Mouse (Mus musculus) layer of hippocampus, adult 11-12 months (tissue): ENCODE measurements around the gene Rnf144b.

ENCODE experiments used
- DNase-seq: peaks from one replicate; pipeline ENCODE4 v3.0.0; 2022; ENCODE audit warnings: low spot score

Rnf144b gene

DNA sequence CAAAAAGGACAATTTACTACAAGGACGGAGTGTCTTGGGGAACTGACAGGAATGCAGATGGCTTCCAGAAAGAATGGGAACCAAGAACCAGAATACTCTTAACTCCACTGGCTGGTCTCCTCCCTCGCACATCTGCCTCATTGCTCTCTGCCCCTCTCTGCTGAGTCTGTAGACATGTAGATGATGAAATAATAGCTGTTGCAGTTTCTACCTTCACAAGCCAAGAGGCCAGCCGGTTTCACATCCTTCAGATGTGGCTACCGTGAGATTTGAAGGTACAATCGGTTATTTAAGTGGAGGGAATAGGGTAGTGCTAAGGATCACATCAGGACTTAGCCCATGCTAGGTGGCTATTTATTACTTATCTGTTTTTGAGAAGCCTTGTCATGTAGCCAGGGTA, 59.9 kb downstream of the Rnf144b start:
- DNase-seq, result no peak

GRCm38 (mm10) chr13:47183033-47183730, 60.7 kb downstream of the Rnf144b start:
- DNase-seq, result no peak

GRCm38 (mm10) chr13:47183771-47184170, 61.3 kb downstream of the Rnf144b start:
- DNase-seq, result no peak

GRCm38 (mm10) chr13:47187836-47188235, 65.4 kb downstream of the Rnf144b start:
- DNase-seq, result no peak

DNA sequence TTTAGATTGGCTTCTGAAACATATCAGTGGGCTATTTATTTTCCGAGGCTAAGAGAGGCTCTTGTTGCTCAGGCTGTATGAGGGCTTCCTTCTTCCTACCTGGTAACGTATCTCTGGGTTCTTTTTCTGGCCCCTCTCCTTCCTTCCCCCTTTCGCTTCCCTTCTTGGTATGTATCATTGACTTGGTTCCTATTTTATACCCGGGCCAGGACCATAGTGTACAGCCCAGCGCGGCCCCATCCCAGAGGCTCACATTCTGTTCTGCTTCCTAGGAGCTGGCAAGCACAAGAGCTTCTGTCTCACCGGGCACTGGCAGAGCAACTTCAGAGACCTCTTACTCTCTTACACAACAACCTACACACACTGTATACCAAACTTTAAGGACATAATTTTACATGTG, 67.5 kb downstream of the Rnf144b start:
- DNase-seq, result peak; percentile 61

DNA sequence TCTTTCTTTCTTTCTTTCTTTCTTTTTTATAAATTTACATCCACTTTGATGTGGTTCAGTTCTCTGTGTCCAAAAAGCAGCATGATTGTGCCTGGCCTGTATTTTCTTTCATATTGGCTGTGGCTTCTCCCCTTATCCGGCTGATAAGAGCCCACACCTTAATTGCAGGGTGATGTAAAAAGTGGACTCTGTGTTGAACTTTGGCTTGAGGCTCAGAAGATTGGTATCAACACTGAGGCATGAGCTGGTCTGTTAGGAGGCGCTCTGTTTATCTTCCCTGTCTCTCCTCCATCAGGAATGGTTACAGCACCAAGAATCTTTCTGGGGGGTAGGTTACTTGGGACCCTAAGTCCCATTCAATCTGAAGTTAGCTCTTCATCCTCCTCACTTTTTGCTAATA, 69.7 kb downstream of the Rnf144b start:
- no peak for DNase-seq

- DNase-seq, result no peak
Observed at GRCm38 (mm10) chr13:47192771-47193170, 70.3 kb downstream of the Rnf144b start.

- DNase-seq, result peak; percentile 67
Observed at GRCm38 (mm10) chr13:47193326-47194153, 71.1 kb downstream of the Rnf144b start.

- no peak for DNase-seq
Observed at GRCm38 (mm10) chr13:47194695-47195094, 72.2 kb downstream of the Rnf144b start.

- no peak for DNase-seq
Observed at GRCm38 (mm10) chr13:47195491-47195890, 73.0 kb downstream of the Rnf144b start.

DNA sequence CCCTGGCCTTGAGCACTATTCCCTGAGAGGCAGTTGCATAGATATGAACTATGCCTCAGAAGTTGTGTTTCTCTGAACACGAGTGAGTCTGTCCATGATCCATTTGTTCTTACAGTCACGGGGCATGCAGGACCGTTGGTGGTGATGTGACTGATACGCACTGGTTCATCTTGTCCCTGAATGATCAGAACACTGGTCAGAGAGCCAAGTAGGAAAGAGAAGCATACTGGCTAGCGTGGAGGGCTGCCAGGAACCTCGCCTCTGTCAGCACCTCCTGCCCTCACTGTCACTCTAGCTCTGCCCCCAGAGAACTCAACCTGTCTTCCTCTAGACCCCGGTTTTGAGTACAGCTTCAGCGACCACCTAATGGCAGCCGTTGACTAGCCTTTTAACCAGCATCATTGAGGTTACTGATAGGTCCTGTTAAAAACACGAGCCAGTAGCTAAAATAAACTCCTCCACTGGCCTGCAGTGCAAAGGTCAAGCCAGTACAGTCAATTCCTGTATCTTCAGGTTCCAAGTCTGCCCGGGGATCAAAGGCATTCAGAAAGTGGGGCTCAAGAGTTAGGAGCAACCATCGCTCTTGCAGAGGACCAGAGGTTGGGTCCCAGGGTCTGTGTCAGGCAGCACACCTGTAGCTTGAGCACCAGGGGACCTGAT, 77.7 kb downstream of the Rnf144b start:
- DNase-seq, result no peak

GRCm38 (mm10) chr13:47201962-47202624, 79.6 kb downstream of the Rnf144b start:
- DNase-seq, result no peak

DNA sequence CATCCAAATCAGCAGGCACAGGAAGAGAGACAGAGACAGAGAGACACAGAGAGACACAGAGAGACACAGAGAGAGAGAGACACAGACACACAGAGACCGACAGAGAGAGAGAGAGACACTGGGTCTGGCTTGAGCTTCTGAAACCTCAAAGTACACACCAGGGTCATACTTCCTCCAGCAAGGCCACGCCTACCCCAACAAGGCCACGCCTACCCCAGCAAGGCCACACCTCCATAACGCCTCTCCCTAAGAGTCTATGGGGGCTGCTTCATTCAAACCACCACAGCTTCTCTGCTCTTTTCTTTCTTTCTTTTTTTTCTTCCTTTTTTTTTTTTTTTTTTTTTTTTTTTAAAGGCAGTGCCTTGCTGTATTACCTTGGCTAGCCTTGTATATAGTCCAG, 88.0 kb downstream of the Rnf144b start:
- no peak for DNase-seq

- DNase-seq, result no peak
Observed at GRCm38 (mm10) chr13:47210992-47211391, 88.5 kb downstream of the Rnf144b start.

DNA sequence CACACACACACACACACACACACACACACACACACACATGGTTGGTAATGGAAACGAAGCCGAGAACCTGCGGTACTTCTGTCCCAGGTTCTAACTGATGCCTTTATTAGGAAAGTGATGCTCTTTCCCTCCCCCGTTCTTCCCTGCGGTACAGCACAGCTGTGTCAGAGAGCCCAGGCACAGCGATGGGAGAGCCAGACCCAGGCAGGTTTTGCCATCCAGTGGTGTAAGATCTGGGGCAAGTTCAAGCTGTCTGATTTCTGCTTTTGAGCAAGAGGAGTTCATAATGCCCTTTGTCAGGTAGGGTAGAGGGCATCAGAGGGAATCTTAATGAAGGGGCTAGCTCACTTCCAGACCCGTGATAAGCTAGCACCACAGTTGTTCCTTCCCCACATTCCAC, 89.1 kb downstream of the Rnf144b start:
- DNase-seq, result no peak

DNA sequence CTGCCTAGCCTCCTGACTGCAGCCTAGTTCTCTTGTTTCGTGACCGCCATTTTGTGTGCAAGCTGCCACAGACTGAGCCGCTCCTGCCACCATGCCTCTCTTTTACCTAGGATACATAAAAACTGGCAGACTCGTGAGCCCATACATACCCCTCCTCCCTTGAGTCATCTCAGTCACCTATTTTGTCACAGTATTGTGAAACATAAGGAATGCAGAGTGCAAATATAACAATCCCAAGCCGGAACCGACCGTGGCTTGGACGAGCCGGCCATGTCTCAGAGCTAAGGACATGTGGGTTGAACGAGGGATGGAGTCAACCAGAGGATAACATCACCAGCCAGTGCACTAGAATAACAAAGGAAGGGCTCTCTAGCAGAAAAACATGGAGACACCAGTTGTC, 91.4 kb downstream of the Rnf144b start:
- DNase-seq, result no peak

GRCm38 (mm10) chr13:47214895-47215294, 92.4 kb downstream of the Rnf144b start:
- no peak for DNase-seq

GRCm38 (mm10) chr13:47215815-47216585, 93.5 kb downstream of the Rnf144b start:
- no peak for DNase-seq

DNA sequence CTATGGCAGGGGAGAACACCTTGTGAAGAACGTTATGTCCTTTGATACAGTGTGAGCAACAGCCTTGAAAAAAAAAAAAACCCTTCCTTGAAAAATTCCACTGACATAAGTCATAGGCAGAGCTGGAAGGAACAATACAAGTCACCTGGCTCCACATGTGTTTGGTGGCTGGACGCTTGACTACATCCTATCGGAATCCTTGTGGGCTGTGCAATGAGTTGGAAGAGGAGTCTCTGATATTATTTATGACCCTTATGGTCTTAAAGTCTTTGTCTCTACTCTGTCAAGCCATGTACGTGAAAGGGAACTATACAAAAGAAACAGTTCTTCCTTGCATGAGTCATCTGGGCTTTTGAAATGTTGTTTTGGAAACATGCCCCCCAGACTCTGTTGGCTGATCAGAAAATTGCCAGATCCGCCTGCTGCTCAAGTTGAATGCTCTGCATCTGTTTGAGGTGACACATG, 94.7 kb downstream of the Rnf144b start:
- no peak for DNase-seq

DNA sequence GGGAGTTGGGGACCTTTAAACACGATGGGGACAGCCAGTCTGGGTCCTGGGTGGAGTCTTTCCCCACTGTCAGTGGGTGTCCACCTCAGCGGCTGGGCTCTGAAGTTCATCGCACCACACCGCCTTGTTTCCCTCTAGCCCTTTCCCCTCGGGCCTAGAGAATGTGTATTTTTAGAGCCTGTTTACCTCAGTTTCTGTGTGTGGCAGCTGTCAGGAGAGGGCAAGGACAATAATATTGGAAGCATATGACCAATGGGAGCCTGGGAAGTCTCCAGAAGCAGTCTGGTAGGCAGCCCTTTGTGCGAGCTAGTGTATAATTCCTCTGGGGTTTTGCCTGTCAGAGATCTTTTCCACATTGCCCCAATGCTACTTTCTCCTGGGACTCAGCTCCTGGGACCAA, 95.9 kb downstream of the Rnf144b start:
- no peak for DNase-seq

- DNase-seq, result no peak
Observed at GRCm38 (mm10) chr13:47220426-47220825, 98.0 kb downstream of the Rnf144b start.
